Mouse (Mus musculus): ENCODE measurements around the gene Recql5. TPM values are rescaled to one million over a fixed set of nuclear protein-coding genes. Genes with fewer than 3 reads are reported as not detected.

Gene Recql5
- total and polyA plus RNA-seq, 3 experiments: 6.8 to 10.2 (median 7.4) TPM

DNA sequence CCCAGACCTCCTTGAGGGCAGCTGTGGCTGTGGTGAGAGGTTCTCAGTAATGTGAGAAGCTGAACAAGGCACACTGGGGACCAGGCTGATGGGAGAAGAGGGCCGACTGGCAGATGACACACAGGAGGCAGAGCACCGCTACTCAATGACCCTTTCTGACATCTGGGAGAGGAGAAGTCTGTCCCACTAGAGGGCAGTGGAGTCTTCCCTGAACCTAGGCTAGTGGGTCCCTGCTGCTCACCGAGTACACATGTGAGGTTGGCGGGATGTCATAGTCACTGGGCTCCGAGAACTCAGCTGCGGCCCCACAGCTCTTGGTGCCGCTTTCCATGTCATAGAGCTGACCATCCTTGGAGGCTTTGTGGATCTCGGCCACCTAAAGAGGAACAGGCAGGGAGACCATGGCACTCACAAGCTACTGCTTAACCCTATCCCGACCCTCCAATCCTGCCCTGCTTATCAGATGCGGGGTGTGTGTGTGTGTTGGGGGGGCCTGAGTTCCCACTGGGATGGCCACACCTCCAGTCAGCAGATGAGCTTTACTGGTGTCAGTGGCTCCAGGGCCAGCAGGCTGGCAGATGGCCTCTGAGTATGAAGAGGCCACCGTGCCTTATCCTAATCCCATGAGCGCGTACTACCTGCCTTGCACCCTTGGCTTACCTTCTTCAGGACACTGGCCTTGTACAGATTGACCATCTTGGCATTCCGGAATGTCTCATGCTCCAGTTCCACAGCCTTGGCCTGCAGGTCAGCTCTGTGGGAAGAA, 38.3 kb downstream of the Recql5 start:
- WGBS: 70% methylated on average over 14 of the region's 14 CpGs
- Histone ChIP-seq H3K4me1 (ENCODE audit: control insufficient read depth, insufficient read depth, low read length) (no peaks in the 10 kb centered on the region), H3K27ac (no peak overlapping the region), H3K36me3 (ENCODE audit: control insufficient read depth, insufficient read depth, low read length) (no peaks in the 10 kb centered on the region), H3K79me2 (replicated peaks; ENCODE audit: control insufficient read depth, insufficient read depth, low read length) (no peaks in the 10 kb centered on the region), H3K9ac (ENCODE audit: low read depth, low read length) (no peak overlapping the region), H3K27me3 (ENCODE audit: control insufficient read depth, insufficient read depth, low read length) (no peaks in the 10 kb centered on the region), H3K4me3 (no peak overlapping the region)
- intact Hi-C loops (cut with DNase I): no loop called here
- TF ChIP-seq POLR2A (IDR thresholded peaks at IDR 0.05; ENCODE audit: insufficient read depth, low read depth, low read length) (no peak), CTCF (IDR thresholded peaks at IDR 0.05) (peak; percentile 67)
- DNase-seq: peak in 1 of 2 experiments; percentile 26

DNA sequence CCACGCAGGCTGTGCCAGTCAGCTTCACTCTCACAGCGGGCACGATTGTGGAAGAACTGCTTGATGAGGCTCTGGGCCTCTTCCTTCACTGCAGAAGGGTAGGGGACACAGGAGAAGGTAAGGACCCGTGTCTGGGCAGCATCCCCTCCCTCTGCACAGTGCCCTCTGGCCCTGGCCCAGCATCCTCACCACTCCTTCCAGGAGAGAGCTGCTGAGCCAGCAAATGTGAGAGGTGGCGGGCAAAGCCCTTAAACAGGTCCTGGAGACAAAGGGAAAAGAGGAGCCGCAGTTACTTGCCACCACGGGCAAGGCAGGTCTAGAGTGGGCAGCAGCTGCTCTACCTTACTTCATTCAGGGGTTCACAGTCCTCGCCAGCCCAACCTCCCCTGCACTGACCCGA, 40.2 kb downstream of the Recql5 start:
- no peak overlapping the region for H3K9ac ChIP-seq (ENCODE audit: low read depth, low read length)
- no peak for DNase-seq
- H3K4me1 ChIP-seq (ENCODE audit: control insufficient read depth, insufficient read depth, low read length): no peaks in the 10 kb centered on the region
- H3K27me3 ChIP-seq (ENCODE audit: control insufficient read depth, insufficient read depth, low read length): no peaks in the 10 kb centered on the region
- WGBS: 89% methylated on average over 9 of the region's 9 CpGs
- intact Hi-C loops (cut with DNase I): no loop called here
- no peak overlapping the region for H3K4me3 ChIP-seq
- no peaks in the 10 kb centered on the region for H3K36me3 ChIP-seq (ENCODE audit: control insufficient read depth, insufficient read depth, low read length)
- TF ChIP-seq CTCF (IDR thresholded peaks at IDR 0.05): no peak
- no peak for TF ChIP-seq EP300 (IDR thresholded peaks at IDR 0.05; ENCODE audit: insufficient read depth, low read depth, low read length)
- TF ChIP-seq POLR2A (IDR thresholded peaks at IDR 0.05; ENCODE audit: insufficient read depth, low read depth, low read length): no peak
- H3K27ac ChIP-seq: no peak overlapping the region
- H3K79me2 ChIP-seq (replicated peaks; ENCODE audit: control insufficient read depth, insufficient read depth, low read length): no peaks in the 10 kb centered on the region

DNA sequence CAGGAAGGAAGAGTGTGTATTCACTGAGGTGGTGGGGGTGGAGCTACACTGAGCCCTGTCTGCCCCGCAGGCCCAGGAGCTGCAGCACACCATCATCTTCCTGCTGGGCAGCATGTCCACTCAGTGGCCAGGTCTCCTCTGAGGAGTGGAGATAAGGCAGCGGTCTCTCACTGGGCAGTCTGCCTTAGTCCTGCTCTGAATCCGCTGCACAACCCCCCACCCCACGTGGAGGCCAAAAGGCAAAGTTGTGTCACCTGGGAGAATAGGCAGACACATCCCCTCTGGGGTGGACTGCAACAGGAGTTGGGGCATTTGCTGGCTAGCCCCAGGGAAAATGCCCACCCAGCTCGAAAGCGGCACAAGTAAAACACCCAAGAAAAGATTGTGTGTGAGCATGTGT, 41.1 kb downstream of the Recql5 start:
- Histone ChIP-seq H3K36me3 (ENCODE audit: control insufficient read depth, insufficient read depth, low read length) (no peaks in the 10 kb centered on the region), H3K27ac (no peak overlapping the region), H3K4me3 (no peak overlapping the region), H3K79me2 (replicated peaks; ENCODE audit: control insufficient read depth, insufficient read depth, low read length) (no peaks in the 10 kb centered on the region), H3K9ac (ENCODE audit: low read depth, low read length) (no peak overlapping the region), H3K4me1 (ENCODE audit: control insufficient read depth, insufficient read depth, low read length) (no peaks in the 10 kb centered on the region), H3K27me3 (ENCODE audit: control insufficient read depth, insufficient read depth, low read length) (no peaks in the 10 kb centered on the region)
- intact Hi-C loops (cut with DNase I): no loop called here
- 55% methylated on average over 6 of the region's 6 CpGs for WGBS
- DNase-seq: no peak
- TF ChIP-seq POLR2A (IDR thresholded peaks at IDR 0.05; ENCODE audit: insufficient read depth, low read depth, low read length) (no peak), CTCF (IDR thresholded peaks at IDR 0.05) (no peak), EP300 (IDR thresholded peaks at IDR 0.05; ENCODE audit: insufficient read depth, low read depth, low read length) (no peak)

- Histone ChIP-seq H3K79me2 (replicated peaks; ENCODE audit: control insufficient read depth, insufficient read depth, low read length) (no peaks in the 10 kb centered on the region), H3K9ac (ENCODE audit: low read depth, low read length) (no peak overlapping the region), H3K27me3 (ENCODE audit: control insufficient read depth, insufficient read depth, low read length) (no peaks in the 10 kb centered on the region), H3K27ac (no peak overlapping the region), H3K4me1 (ENCODE audit: control insufficient read depth, insufficient read depth, low read length) (no peaks in the 10 kb centered on the region), H3K4me3 (no peak overlapping the region), H3K36me3 (ENCODE audit: control insufficient read depth, insufficient read depth, low read length) (no peaks in the 10 kb centered on the region)
- intact Hi-C loops (cut with DNase I): no loop called here
- TF ChIP-seq CTCF (IDR thresholded peaks at IDR 0.05): no peak
- TF ChIP-seq POLR2A (IDR thresholded peaks at IDR 0.05; ENCODE audit: insufficient read depth, low read depth, low read length): no peak
- no peak for TF ChIP-seq EP300 (IDR thresholded peaks at IDR 0.05; ENCODE audit: insufficient read depth, low read depth, low read length)
- no peak for DNase-seq
- 92% methylated on average over 6 of the region's 6 CpGs for WGBS
These were observed 44.1 kb downstream of the Recql5 start for GRCm38 (mm10) chr11:115889159-115889558.

DNA sequence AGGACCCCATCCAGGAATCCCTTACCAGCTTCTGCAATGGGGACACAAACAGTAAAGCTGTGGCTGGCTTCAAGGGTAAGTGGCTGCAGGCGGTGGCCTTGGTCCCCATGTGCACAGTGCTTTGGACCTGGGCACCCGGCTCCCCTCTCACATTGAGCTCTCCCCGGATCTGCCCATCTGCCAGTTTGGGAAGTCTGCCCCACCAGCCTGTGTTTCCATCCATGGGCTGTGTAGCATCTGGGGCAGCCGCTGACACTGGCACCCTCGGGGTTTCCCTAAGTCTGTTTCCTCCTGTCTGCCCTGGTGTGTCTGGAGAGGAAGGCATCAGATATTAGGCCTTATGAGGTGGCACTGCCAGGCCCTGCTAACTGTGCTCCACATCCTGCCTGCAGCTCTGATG, 45.3 kb downstream of the Recql5 start:
- Histone ChIP-seq H3K9ac (ENCODE audit: low read depth, low read length) (no peak overlapping the region), H3K4me3 (no peak overlapping the region), H3K4me1 (ENCODE audit: control insufficient read depth, insufficient read depth, low read length) (no peaks in the 10 kb centered on the region), H3K27me3 (ENCODE audit: control insufficient read depth, insufficient read depth, low read length) (no peaks in the 10 kb centered on the region), H3K27ac (no peak overlapping the region), H3K36me3 (ENCODE audit: control insufficient read depth, insufficient read depth, low read length) (no peaks in the 10 kb centered on the region), H3K79me2 (replicated peaks; ENCODE audit: control insufficient read depth, insufficient read depth, low read length) (no peaks in the 10 kb centered on the region)
- TF ChIP-seq EP300 (IDR thresholded peaks at IDR 0.05; ENCODE audit: insufficient read depth, low read depth, low read length): no peak
- TF ChIP-seq CTCF (IDR thresholded peaks at IDR 0.05): no peak
- no peak for TF ChIP-seq POLR2A (IDR thresholded peaks at IDR 0.05; ENCODE audit: insufficient read depth, low read depth, low read length)
- no peak for DNase-seq
- intact Hi-C loops (cut with DNase I): no loop called here
- WGBS: 81% methylated on average over 5 of the region's 5 CpGs

DNA sequence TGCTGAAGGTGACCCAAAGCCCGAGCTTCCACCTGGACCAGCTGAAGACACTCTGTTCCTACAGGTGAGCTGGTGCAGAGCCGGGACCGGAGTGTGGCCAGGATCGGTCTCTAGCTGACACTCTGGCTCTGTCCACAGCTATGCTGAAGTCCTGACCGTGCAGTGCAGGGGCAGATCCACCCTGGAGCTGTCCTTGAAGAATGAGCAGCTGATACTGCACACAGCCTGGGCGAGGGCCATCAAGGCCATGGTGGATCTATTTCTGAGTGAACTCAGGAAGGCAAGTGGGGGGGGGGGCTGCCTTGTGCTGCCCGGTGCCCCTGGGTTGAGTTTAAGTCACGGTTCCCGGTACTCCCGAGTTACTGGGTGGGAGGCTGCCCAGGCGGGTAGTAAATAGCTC, 46.8 kb downstream of the Recql5 start:
- 87% methylated on average over 11 of the region's 11 CpGs for WGBS
- intact Hi-C loops (cut with DNase I): no loop called here
- Histone ChIP-seq H3K27me3 (ENCODE audit: control insufficient read depth, insufficient read depth, low read length) (no peaks in the 10 kb centered on the region), H3K9ac (ENCODE audit: low read depth, low read length) (no peak overlapping the region), H3K27ac (no peak overlapping the region), H3K4me1 (ENCODE audit: control insufficient read depth, insufficient read depth, low read length) (no peaks in the 10 kb centered on the region), H3K36me3 (ENCODE audit: control insufficient read depth, insufficient read depth, low read length) (no peaks in the 10 kb centered on the region), H3K4me3 (no peak overlapping the region), H3K79me2 (replicated peaks; ENCODE audit: control insufficient read depth, insufficient read depth, low read length) (no peaks in the 10 kb centered on the region)
- TF ChIP-seq EP300 (IDR thresholded peaks at IDR 0.05; ENCODE audit: insufficient read depth, low read depth, low read length) (no peak), CTCF (IDR thresholded peaks at IDR 0.05) (no peak), POLR2A (IDR thresholded peaks at IDR 0.05; ENCODE audit: insufficient read depth, low read depth, low read length) (no peak)
- no peak for DNase-seq

Measured in heart, adult 2 months (tissue).